Mouse (Mus musculus) embryonic fibroblast, embryonic 13.5 days (primary cell): Measurements from ENCODE around the gene Ndst2. TPM values are rescaled to one million over a fixed set of nuclear protein-coding genes. Genes with fewer than 3 reads are reported as not detected.

Experiments
- H3K27ac ChIP-seq: 2 replicates; pipeline ENCODE4 v1.5.1; 2012; ENCODE audit warnings: low read length, control low read depth, inconsistent platforms; ENCODE audit not compliant: insufficient read depth
- H3K4me1 ChIP-seq: 2 replicates; pipeline ENCODE4 v1.6.1; 2011; ENCODE audit warnings: low read length; ENCODE audit not compliant: control insufficient read depth, insufficient read depth
- H3K4me3 ChIP-seq: 2 replicates; pipeline ENCODE4 v1.5.1; 2011; ENCODE audit warnings: mild to moderate bottlenecking, control low read depth, low read length; ENCODE audit not compliant: insufficient read depth
- CTCF ChIP-seq: IDR thresholded peaks from 2 replicates; pipeline ENCODE4 v1.5.1; 2011; ENCODE audit warnings: mild to moderate bottlenecking, control low read depth, low read length, moderate library complexity, borderline replicate concordance; ENCODE audit not compliant: insufficient read depth
- POLR2A ChIP-seq: IDR thresholded peaks from 2 replicates; pipeline ENCODE4 v1.6.1; 2011; ENCODE audit warnings: low read depth, mild to moderate bottlenecking, control low read depth, low read length, moderate library complexity
- polyA plus RNA-seq: library from polyadenylated mRNA; stranded (reverse); fragments of >200 nt; gene quantifications from 2 replicates; pipeline ENCODE4 v1.2.4, GENCODE M21; 2011; ENCODE audit warnings: low read depth; ENCODE audit not compliant: missing spikeins, insufficient read length

Ndst2 gene
- polyA plus RNA-seq = 27.3 and 32.0 TPM in 2 replicates

DNA sequence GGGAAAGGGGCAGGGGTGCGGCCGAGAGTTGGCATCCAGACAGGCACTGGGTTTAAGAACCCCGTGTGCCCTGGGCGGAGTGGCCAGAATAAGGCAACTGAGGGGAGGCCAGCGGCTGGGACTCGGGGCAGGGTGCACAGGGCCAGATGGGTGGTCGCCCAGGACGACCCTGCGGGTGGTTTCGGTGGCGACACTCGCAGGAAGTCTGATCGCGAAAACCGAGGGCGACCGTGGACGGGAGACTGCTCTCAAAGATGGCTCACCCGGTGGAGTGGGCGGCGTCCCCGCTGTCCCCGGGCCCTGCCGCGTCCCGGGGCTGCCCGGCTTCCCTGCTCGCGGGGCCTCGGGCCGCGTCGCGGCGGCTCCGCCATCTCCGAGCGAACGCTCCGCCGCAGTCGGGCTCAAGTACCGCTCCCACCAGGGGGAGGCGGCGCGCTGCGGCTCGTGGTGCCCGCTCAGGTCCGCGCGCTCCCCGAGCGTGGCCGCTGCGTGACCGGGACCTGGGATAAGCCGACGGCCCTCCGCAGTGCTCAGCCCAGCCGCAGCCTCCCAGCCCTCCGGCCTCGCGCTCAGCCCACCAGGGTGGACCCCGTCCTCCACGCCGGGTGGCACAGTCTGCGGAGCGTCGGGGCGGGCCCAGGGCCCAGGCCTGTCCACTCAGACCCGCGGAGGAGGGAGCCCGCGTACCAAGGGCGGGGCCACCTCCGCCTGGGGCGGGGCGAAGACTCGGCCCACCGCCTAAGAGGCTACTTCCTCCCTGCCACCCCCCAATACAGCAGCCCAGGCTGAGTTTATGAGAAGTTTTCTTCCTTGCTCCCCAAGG, at the start of gene Ndst2:
Ndst2 (minus strand) TSS at position 611 of the 823 bp plus-strand sequence.
- TF ChIP-seq CTCF (no peak), POLR2A (peak; percentile 80)
- H3K27ac ChIP-seq = peak within 1 kb of the TSS; percentile 66
- H3K4me1 ChIP-seq = peaks cover 7% of the 10 kb centered on the region; the same call in 1 of the 2 replicates
- peak within 1 kb of the TSS; percentile 82 for H3K4me3 ChIP-seq

DNA sequence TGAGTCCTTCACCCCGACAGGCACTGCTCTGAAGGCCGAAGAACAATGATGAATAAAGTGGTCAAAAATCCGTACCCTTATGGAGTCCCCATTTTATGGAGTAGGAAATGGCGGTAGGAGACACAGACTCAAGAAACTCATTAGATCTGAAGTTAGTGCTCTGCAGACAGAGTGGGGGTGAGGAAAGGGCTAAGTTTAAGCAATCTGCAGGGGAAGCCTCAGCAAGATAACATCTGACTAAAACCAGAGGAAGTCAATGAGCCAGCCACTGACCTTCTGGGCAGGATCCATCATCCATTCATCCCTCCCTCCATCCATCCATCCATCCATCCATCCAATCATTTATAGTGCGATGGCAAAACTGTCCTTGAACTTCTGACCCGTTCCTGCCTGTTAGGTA, 49.2 kb upstream of the Ndst2 start:
- no peak for TF ChIP-seq POLR2A
- H3K27ac ChIP-seq = no peak overlapping the region
- no peak overlapping the region for H3K4me3 ChIP-seq
- peaks cover 8% of the 10 kb centered on the region for H3K4me1 ChIP-seq

DNA sequence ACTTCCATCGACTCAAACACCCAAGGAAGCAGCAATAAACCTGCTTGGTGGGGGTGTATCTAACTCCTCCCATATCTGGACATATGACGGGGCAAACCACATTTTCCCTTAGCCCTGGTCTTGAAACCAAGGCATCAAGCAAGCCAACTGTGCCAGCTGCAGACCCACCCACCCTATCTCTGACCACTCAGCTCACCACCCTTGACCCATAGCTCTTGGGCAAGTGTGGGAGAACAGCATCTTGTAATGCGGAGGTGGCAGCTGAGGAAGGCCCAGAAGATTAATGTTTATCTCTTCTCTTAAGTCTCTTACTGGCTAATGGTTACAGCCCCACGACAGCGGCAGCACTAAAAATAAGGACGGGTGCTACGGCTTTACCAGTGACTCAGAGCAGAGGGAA, 48.5 kb upstream of the Ndst2 start:
- Histone ChIP-seq H3K4me1 (peaks cover 8% of the 10 kb centered on the region), H3K4me3 (no peak overlapping the region), H3K27ac (no peak overlapping the region)
- TF ChIP-seq CTCF (no peak), POLR2A (no peak)

DNA sequence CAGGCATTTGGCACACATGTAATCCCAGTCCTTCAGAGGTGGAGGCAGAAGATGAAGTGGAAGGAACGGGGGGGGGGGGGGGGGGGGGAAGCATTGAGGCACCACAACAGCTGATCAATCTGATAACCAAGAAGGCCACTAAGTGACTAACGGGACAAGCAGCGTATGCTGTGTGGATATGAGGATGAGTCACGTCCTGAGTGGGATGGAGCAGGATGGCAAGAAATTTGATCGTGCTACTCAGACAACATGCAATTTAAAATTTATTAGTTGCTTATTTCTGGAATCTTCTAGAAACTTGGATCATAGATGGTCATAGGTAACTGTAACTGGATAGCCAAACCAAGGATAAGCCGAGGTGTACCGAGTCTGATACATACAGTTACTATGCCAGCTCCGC, 45.9 kb upstream of the Ndst2 start:
- TF ChIP-seq POLR2A (no peak), CTCF (no peak)
- peaks cover 8% of the 10 kb centered on the region for H3K4me1 ChIP-seq
- H3K27ac ChIP-seq = peak overlapping the region; percentile 98
- H3K4me3 ChIP-seq = no peak overlapping the region

DNA sequence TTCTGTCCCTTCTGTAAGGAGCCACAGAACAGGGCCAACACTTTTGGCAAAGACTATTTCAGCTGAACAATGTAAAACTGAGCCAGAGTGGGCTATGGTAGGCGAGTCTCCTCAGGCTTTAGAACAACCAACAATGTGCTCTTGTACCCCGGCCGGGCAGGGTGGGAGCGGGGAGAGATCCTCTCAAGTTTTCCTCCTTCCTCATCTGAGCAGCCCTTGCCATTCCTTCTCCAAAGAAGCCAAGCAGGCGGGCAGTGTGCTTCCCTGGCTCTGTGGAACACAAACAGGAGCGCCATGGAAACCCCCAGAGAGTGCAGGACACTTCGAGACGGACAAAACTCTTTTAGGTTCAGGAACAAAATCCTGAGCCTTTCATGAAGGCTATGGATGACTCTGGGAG, 44.1 kb upstream of the Ndst2 start:
- Histone ChIP-seq H3K4me1 (peaks cover 8% of the 10 kb centered on the region), H3K4me3 (no peak overlapping the region), H3K27ac (no peak overlapping the region)
- TF ChIP-seq POLR2A = no peak
- no peak for TF ChIP-seq CTCF

DNA sequence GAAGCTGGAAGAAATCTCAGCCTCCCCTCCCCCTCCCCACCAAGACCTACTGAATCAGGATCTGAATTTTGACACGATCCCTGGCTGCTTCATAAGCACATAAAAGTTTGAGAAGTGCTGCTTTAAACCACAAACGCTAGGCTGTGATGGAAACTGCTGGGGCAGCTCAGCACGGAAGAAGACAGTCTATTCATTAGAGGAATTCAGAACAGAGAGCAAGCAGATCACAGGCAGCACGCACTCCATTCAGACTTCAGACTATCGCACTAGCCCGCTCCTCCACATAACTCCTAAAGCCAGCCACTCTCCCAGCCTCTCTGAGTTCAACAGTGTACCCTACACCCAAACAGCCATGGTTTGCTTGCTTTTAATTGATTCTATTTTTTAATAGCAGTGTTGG, 41.3 kb upstream of the Ndst2 start:
- TF ChIP-seq CTCF = no peak
- TF ChIP-seq POLR2A = no peak
- Histone ChIP-seq H3K4me1 (peaks cover 7% of the 10 kb centered on the region), H3K4me3 (no peak overlapping the region), H3K27ac (peak overlapping the region; percentile 55)

DNA sequence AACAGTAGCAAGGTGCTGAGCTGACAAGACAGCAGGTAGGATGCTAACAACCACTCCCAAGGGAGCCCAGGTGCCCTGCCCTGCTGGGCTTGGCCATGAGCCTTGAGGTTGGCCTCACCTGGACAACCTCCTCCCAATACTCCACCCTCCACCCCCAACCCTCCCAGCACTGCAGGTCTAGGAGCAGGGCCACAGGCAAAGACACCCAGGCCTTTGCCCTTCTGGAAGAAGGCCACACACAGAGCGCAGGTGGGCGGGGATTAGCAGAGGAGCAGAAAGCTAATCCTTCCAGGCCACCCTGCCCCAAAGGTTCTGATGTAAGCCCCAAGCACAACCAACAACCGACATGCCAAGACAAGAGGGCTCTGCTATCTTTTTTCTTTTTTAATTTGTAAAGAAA, 39.0 kb upstream of the Ndst2 start:
- Histone ChIP-seq H3K4me3 (no peak overlapping the region), H3K27ac (no peak overlapping the region), H3K4me1 (0 out of 2 replicates have a peak, but pooled peaks cover 4% of the 10 kb centered on the region)
- TF ChIP-seq CTCF (no peak), POLR2A (no peak)

DNA sequence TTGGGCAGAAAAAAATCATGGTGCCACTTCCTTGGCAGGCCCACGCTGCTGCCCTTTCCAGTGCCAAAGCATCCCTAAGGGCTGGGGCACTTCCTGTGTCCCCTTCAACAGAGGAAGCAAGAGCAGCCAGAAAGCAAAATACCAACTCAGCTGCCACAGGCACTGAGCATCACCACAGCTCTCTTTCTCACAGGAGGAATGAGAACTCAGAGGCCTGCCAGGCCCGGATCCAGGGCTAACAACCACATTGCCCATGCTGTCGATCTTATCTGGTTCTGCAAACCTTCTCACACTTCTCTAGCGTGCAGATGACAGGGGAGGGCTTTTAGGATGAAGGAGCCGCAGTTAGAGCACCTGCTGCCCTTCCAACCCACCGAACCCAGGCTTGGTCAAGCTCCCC, 38.4 kb upstream of the Ndst2 start:
- Histone ChIP-seq H3K27ac (no peak overlapping the region), H3K4me1 (peaks cover 9% of the 10 kb centered on the region; the same call in 1 of the 2 replicates), H3K4me3 (no peak overlapping the region)
- TF ChIP-seq CTCF (no peak), POLR2A (no peak)

DNA sequence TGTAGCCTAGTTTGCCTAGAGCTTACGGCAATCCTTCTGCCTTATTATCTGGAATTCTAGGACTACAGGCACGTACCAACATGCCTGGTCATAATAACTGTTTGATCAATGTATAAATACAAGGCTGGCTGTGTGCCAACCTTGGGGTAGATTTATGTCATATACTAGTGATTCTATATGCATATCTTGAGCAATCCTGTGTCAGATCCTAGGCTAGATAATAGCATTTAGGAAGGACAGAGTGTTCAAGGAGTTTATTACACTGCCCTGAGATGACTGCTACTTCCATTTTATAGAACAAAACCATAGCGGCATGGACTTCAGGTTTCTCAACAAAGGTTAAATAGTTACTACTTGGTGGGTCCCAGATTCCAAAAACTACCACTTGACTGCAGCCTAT, 37.6 kb upstream of the Ndst2 start:
- H3K4me3 ChIP-seq = no peak overlapping the region
- peaks cover 11% of the 10 kb centered on the region; the same call in 1 of the 2 replicates for H3K4me1 ChIP-seq
- H3K27ac ChIP-seq = no peak overlapping the region
- TF ChIP-seq CTCF (no peak), POLR2A (no peak)

DNA sequence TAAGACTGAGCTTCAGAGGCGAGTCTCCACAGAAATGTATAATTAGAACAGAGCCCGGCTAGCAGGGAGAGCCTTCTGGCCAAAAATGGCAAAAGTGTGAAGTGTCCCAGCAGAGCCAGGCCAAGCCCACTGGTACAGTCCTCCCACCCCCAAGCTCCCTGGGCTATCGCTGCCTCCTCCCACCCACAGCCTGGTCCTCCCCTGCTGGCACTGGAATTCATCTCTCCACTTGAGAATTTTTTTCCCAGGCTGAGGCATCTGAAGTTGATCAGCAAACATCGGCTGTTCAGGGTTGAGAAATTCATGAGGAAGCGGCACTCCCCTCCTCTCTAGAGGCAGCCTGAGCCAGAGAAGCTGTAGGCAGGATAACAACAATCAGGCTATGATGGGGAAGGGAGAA, 34.2 kb upstream of the Ndst2 start:
- no peak overlapping the region for H3K4me3 ChIP-seq
- TF ChIP-seq POLR2A (no peak), CTCF (no peak)
- peak overlapping the region; percentile 96 for H3K27ac ChIP-seq
- peaks cover 20% of the 10 kb centered on the region for H3K4me1 ChIP-seq
